Mouse (Mus musculus) megakaryocyte, embryonic 14.5 days (primary cell): ENCODE measurements around the gene Fnip1.

Experiments used
- FLI1 ChIP-seq: IDR thresholded peaks from 2 replicates; pipeline ENCODE4 v1.6.1; 2012; ENCODE audit warnings: low read length, inconsistent platforms, mixed read lengths
- GATA1 ChIP-seq: IDR thresholded peaks from 3 replicates; pipeline ENCODE4 v1.6.1; 2012; ENCODE audit warnings: mixed read lengths, low read length, inconsistent platforms, borderline replicate concordance

GRCm38 (mm10) chr11:54521927-54522528 lies 84.0 kb downstream of the Fnip1 start:
- no peak for TF ChIP-seq GATA1
- TF ChIP-seq FLI1 = no peak
